Mouse (Mus musculus) ES-E14 (cell line): ENCODE measurements at regions not wholly inside any gene's neighbourhood (a gene's known extent, or its start where the extent isn't known, plus 50 kb on each side); places are given as distances from the start of the nearest gene placed in this dataset.

Experiments used
- CHD2 ChIP-seq: IDR thresholded peaks from 2 replicates; pipeline ENCODE4 v1.6.1; 2014; ENCODE audit warnings: mild to moderate bottlenecking, low read depth, low read length, inconsistent platforms
- HCFC1 ChIP-seq: IDR thresholded peaks from 2 replicates; pipeline ENCODE4 v1.6.1; 2012; ENCODE audit warnings: low read length, inconsistent platforms, borderline replicate concordance; ENCODE audit not compliant: insufficient read depth
- ZC3H11A ChIP-seq: IDR thresholded peaks from 2 replicates; pipeline ENCODE4 v1.6.1; 2012; ENCODE audit warnings: low read depth, mild to moderate bottlenecking, inconsistent platforms, low read length, borderline replicate concordance
- ZNF384 ChIP-seq: IDR thresholded peaks from 2 replicates; pipeline ENCODE4 v1.6.1; 2012; ENCODE audit warnings: low read depth, low read length, inconsistent platforms

DNA sequence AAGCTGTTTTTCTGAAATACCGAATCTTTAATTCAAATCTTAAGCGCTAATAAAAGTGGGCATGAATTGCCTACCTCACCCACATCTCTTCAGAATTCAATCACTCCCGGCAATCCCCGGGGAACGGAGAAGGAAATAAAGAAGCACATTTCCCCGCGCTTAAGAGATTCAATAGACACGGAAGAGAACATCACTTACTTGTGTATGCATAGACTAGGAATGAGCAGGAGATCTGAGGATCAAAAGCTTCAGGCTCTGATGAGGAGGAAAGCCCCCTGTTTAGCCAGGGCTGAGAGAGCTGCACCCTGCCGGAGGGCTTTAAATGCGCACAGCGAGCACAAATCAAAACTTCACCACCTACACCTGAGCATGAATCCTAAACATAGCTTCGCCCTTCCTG, 72.0 kb upstream of the Arglu1 start:
- TF ChIP-seq HCFC1 (no peak), CHD2 (no peak), ZC3H11A (no peak), ZNF384 (no peak)
